ENCODE assay signal across 8 mouse cellular contexts in the genomic region with DNA sequence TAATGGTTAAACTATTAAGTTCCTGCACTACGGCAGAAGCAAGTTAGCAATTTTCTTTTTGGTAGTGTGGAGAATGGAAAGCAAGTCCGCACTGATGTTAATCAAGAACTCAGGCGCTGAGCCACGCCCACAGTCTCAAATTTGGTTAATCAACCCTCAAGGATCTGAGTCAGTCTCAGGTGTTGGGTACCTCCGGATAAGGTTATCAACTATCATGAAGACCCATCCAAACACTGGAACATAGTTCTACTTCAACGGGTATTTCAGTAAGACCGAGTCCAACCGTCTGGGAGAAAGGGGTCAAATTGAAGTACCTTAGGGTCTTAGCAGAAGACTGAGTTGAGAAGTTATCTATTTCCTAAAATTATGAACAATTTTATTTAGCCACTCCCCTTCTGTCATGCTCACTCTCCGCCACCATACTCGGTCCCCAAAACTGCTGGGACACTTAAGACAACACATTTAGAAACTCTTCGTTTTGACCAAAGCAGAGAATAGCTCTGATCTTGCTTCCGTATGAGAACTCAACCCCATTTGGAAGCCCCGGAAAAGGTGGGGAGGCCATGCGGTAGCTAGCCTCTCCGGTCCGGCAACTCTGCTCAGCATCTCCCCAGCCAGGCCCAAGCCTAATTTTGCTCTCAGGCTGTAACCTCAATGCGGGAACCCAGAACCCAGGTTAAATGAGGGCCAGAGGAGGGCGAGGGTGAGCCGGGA. TPM values are rescaled to one million over a fixed set of nuclear protein-coding genes. Genes with fewer than 3 reads are reported as not detected.
DNase-seq lines count a peak whose midpoint lies in the region; ATAC-seq and TF ChIP-seq lines count a peak whose summit lies in the region.

No protein-coding gene starts in this region.

- H3K4me3 ChIP-seq in heart, embryonic 14.5 days (ENCODE audit: control insufficient read depth in 1 of 2, insufficient read depth in 1 of 2, low read depth in 1 of 2, low read length in 2 of 2) = peak overlapping the region; percentile 83 to 91
- peak overlapping the region; percentile 65 for H3K4me3 ChIP-seq in bone marrow macrophage, adult 2 months (ENCODE audit: insufficient read depth, low read length)
- H3K4me3 ChIP-seq in hindbrain, embryonic 13.5 days = peak overlapping the region; percentile 76
- peak overlapping the region; percentile 67 for H3K4me3 ChIP-seq in olfactory bulb, adult 2 months (ENCODE audit: insufficient read depth, low read depth, low read length)

- no peaks in the 10 kb centered on the region for H3K27me3 ChIP-seq in heart, embryonic 14.5 days (ENCODE audit: control insufficient read depth, insufficient read depth, low read length)
- H3K27me3 ChIP-seq in hindbrain, embryonic 13.5 days = no peaks in the 10 kb centered on the region

- TF ChIP-seq POLR2A in bone marrow macrophage, adult 2 months (IDR thresholded peaks at IDR 0.05; ENCODE audit: borderline replicate concordance, low read depth, low read length) = no peak; the same call in 1 of the 2 replicates
- no peak for TF ChIP-seq POLR2A in olfactory bulb, adult 2 months (IDR thresholded peaks at IDR 0.05; ENCODE audit: insufficient read depth, low read depth, low read length)

- WGBS in heart, embryonic 14.5 days = 11% methylated on average over 19 of the region's 19 CpGs
- 11% methylated on average over 19 of the region's 19 CpGs for WGBS in hindbrain, embryonic 13.5 days
- 4% methylated on average over 19 of the region's 19 CpGs for WGBS in olfactory bulb, adult 2 months

- peak overlapping the region; percentile 85 to 88 for H3K27ac ChIP-seq in heart, embryonic 14.5 days (replicated peaks in 1 of 2; ENCODE audit: control insufficient read depth in 1 of 2, insufficient read depth in 1 of 2, low read depth in 2 of 2, low read length in 2 of 2)
- H3K27ac ChIP-seq in bone marrow macrophage, adult 2 months (ENCODE audit: insufficient read depth, low read depth, low read length) = peak overlapping the region; percentile 50
- peak overlapping the region; percentile 91 for H3K27ac ChIP-seq in hindbrain, embryonic 13.5 days
- peak overlapping the region; percentile 59 for H3K27ac ChIP-seq in olfactory bulb, adult 2 months (ENCODE audit: insufficient read depth, low read depth, low read length)

- DNase-seq in heart, postnatal 25 days (ENCODE audit: low spot score) = no peak
- peak; percentile 56 for DNase-seq in liver
- DNase-seq in urinary bladder, postnatal 4 days (ENCODE audit: low spot score in 2 of 2) = no peak
- DNase-seq in cerebellum, adult 11 months = no peak

- peak; percentile 2; the same call in 1 of the 2 replicates for ATAC-seq in heart, embryonic 14.5 days (ENCODE audit: insufficient number of reproducible peaks, insufficient read depth, low FRiP score, low read depth)
- ATAC-seq in hindbrain, embryonic 13.5 days (ENCODE audit: low FRiP score) = peak; percentile 30; the same call in 1 of the 2 replicates

- H3K36me3 ChIP-seq in heart, embryonic 14.5 days (ENCODE audit: control insufficient read depth, insufficient read depth, low read length) = peaks cover 21% of the 10 kb centered on the region
- peaks cover 14% of the 10 kb centered on the region for H3K36me3 ChIP-seq in hindbrain, embryonic 13.5 days

- H3K9me3 ChIP-seq in heart, embryonic 14.5 days (ENCODE audit: control insufficient read depth, low read length) = no peaks in the 10 kb centered on the region
- no peaks in the 10 kb centered on the region for H3K9me3 ChIP-seq in hindbrain, embryonic 13.5 days

- peaks cover 2 to 14% of the 10 kb centered on the region in 2 experiments; a peak in 3 of 4 replicates for H3K4me1 ChIP-seq in heart, embryonic 14.5 days (ENCODE audit: control insufficient read depth in 2 of 2, insufficient read depth in 2 of 2, low read length in 2 of 2)
- peaks cover 13% of the 10 kb centered on the region; the same call in 1 of the 2 replicates for H3K4me1 ChIP-seq in bone marrow macrophage, adult 2 months (ENCODE audit: control insufficient read depth, insufficient read depth, low read length)
- H3K4me1 ChIP-seq in hindbrain, embryonic 13.5 days (replicated peaks) = peaks cover 9% of the 10 kb centered on the region
- no peaks in the 10 kb centered on the region; the same call in 1 of the 2 replicates for H3K4me1 ChIP-seq in olfactory bulb, adult 2 months (ENCODE audit: control insufficient read depth, insufficient read depth, low read length)

- TF ChIP-seq CTCF in bone marrow macrophage, adult 2 months (IDR thresholded peaks at IDR 0.05; ENCODE audit: low read depth, low read length) = 0 out of 2 replicates have a peak, but pooled peaks have one; percentile 16
- TF ChIP-seq CTCF in olfactory bulb, adult 2 months (IDR thresholded peaks at IDR 0.05; ENCODE audit: insufficient read depth, low read depth, low read length) = no peak

- H3K4me2 ChIP-seq in heart, embryonic 14.5 days (ENCODE audit: low read length) = peak overlapping the region; percentile 82
- peak overlapping the region; percentile 81 for H3K4me2 ChIP-seq in hindbrain, embryonic 13.5 days

- H3K9ac ChIP-seq in heart, embryonic 14.5 days (ENCODE audit: low read length) = peak overlapping the region; percentile 85
- H3K9ac ChIP-seq in hindbrain, embryonic 13.5 days = peak overlapping the region; percentile 90

- intact Hi-C loops in heart, postnatal 25 days (cut with DNase I) = no loop called here

RNA-seq across cellular contexts. Expression of a gene that starts 9.2 kb away (rescaled TPM):
- 19.4 and 21.8 TPM in 2 replicates for polyA plus RNA-seq in heart, embryonic 14.5 days (2014; fragmentation: Nextera tagmentation; extraction: Ambion mirVana)
- total RNA-seq in heart, postnatal 25 days (2021) = 1 to 10 TPM; 6.4 to 6.6 TPM
- 23.8 and 25.4 TPM in 2 replicates for polyA plus RNA-seq in bone marrow macrophage, adult 2 months (2012; ENCODE audit: insufficient read depth, insufficient read length, missing spikeins)
- 31.2 and 34.2 TPM in 2 replicates for polyA plus RNA-seq in hindbrain, embryonic 13.5 days (2015; fragmentation: Nextera tagmentation; extraction: Ambion mirVana)
- polyA plus RNA-seq in olfactory bulb, adult 2 months (2012; ENCODE audit: insufficient read depth, insufficient read length, low replicate concordance, missing spikeins) = 209 TPM in 1 of 2 replicates, not detected in the other

RNA-seq across cellular contexts. Expression of a gene that starts 23.3 kb away (rescaled TPM):
- polyA plus RNA-seq in heart, embryonic 14.5 days (2014; fragmentation: Nextera tagmentation; extraction: Ambion mirVana) = 69.8 and 75.9 TPM in 2 replicates
- 10 to 100 TPM; 61.9 to 69.2 TPM for total RNA-seq in heart, postnatal 25 days (2021)
- 97.3 and 99.5 TPM in 2 replicates for polyA plus RNA-seq in bone marrow macrophage, adult 2 months (2012; ENCODE audit: insufficient read depth, insufficient read length, missing spikeins)
- polyA plus RNA-seq in hindbrain, embryonic 13.5 days (2015; fragmentation: Nextera tagmentation; extraction: Ambion mirVana) = 97.0 and 106 TPM in 2 replicates
- polyA plus RNA-seq in olfactory bulb, adult 2 months (2012; ENCODE audit: insufficient read depth, insufficient read length, low replicate concordance, missing spikeins) = not detected in 2 replicates

RNA-seq across cellular contexts. Expression of a gene that starts 23.9 kb away (rescaled TPM):
- polyA plus RNA-seq in heart, embryonic 14.5 days (2014; fragmentation: Nextera tagmentation; extraction: Ambion mirVana) = 43.0 and 44.9 TPM in 2 replicates
- total RNA-seq in heart, postnatal 25 days (2021) = 10 to 100 TPM; 24.5 to 25.7 TPM
- 42.8 and 46.3 TPM in 2 replicates for polyA plus RNA-seq in bone marrow macrophage, adult 2 months (2012; ENCODE audit: insufficient read depth, insufficient read length, missing spikeins)
- 92.0 and 96.2 TPM in 2 replicates for polyA plus RNA-seq in hindbrain, embryonic 13.5 days (2015; fragmentation: Nextera tagmentation; extraction: Ambion mirVana)
- not detected in 2 replicates for polyA plus RNA-seq in olfactory bulb, adult 2 months (2012; ENCODE audit: insufficient read depth, insufficient read length, low replicate concordance, missing spikeins)

RNA-seq across cellular contexts. Expression of a gene that starts 32.2 kb away (rescaled TPM):
- 80.2 and 84.6 TPM in 2 replicates for polyA plus RNA-seq in heart, embryonic 14.5 days (2014; fragmentation: Nextera tagmentation; extraction: Ambion mirVana)
- 1 to 10 TPM; 4.3 to 5.9 TPM for total RNA-seq in heart, postnatal 25 days (2021)
- polyA plus RNA-seq in bone marrow macrophage, adult 2 months (2012; ENCODE audit: insufficient read depth, insufficient read length, missing spikeins) = 263 and 272 TPM in 2 replicates
- polyA plus RNA-seq in hindbrain, embryonic 13.5 days (2015; fragmentation: Nextera tagmentation; extraction: Ambion mirVana) = 197 and 211 TPM in 2 replicates
- polyA plus RNA-seq in olfactory bulb, adult 2 months (2012; ENCODE audit: insufficient read depth, insufficient read length, low replicate concordance, missing spikeins) = 164 and 291 TPM in 2 replicates

RNA-seq across cellular contexts. Expression of a gene that starts 32.2 kb away (rescaled TPM):
- not detected in 2 replicates for polyA plus RNA-seq in heart, embryonic 14.5 days (2014; fragmentation: Nextera tagmentation; extraction: Ambion mirVana)
- total RNA-seq in heart, postnatal 25 days (2021) = not detected
- not detected in 2 replicates for polyA plus RNA-seq in bone marrow macrophage, adult 2 months (2012; ENCODE audit: insufficient read depth, insufficient read length, missing spikeins)
- not detected in 2 replicates for polyA plus RNA-seq in hindbrain, embryonic 13.5 days (2015; fragmentation: Nextera tagmentation; extraction: Ambion mirVana)
- not detected in 2 replicates for polyA plus RNA-seq in olfactory bulb, adult 2 months (2012; ENCODE audit: insufficient read depth, insufficient read length, low replicate concordance, missing spikeins)

Comparison
In these comparisons a context has a peak if more than half of its experiments do, and no peak if none do; other contexts are left out.
1. RNA of a gene that starts 23.9 kb away (polyA plus RNA-seq): 92.0 to 96.2 TPM in hindbrain, embryonic 13.5 days, 43.0 to 44.9 TPM in heart, embryonic 14.5 days and 42.8 to 46.3 TPM in bone marrow macrophage, adult 2 months; not detected in olfactory bulb, adult 2 months; every median in the first group is over 10 times any median in the second.
2. Peak in every context shown above with its lines, with median percentiles within 50 percentile points of each other: H3K27ac ChIP-seq and H3K4me3 ChIP-seq.